Mouse (Mus musculus) thymus, adult 2 months (tissue): Measurements from ENCODE around the gene Cnot10.
"Not testable (repeated sequence)": the region's sequence is repeated elsewhere in the genome, so short reads cannot be mapped to it uniquely, and the experiment has no call there.

Source experiments
- CTCF ChIP-seq: fragments of 200-500 bp; IDR thresholded peaks from 2 replicates; pipeline ENCODE4 v1.5.1; 2012; ENCODE audit warnings: mild to moderate bottlenecking, control low read depth, low read length, moderate library complexity, borderline replicate concordance; ENCODE audit not compliant: control insufficient read depth, poor library complexity, insufficient read depth; ENCODE audit errors: extremely low read depth
- POLR2A ChIP-seq: fragments of 200-500 bp; IDR thresholded peaks from 2 replicates; pipeline ENCODE4 v1.6.1; 2012; ENCODE audit warnings: mild to moderate bottlenecking, low read length, control low read depth, moderate library complexity; ENCODE audit not compliant: control insufficient read depth, poor library complexity, insufficient read depth; ENCODE audit errors: extremely low read depth

DNA sequence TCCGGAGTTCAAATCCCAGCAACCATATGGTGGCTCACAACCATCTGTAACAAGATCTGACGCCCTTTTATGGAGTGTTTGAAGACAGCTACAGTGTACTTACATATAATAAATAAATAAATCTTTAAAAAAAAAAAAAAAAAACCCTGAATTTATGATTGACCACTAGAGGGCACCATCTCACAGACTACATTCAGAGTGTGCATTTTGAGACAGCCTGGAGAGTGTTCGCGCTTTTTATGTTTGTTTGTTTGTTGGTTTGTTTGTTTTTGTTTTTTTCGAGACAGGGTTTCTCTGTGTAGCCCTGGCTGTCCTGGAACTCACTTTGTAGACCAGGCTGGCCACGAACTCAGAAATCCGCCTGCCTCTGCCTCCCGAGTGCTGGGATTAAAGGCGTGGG lies 8.5 kb upstream of the Cnot10 start:
- TF ChIP-seq CTCF, POLR2A: not testable (repeated sequence)
